12 mouse cellular contexts compared by ENCODE assay signal in genomic region chr1:51968994-51969393, GRCm38 (mm10). TPM values are rescaled to one million over a fixed set of nuclear protein-coding genes. Genes with fewer than 3 reads are reported as not detected.
A peak's percentile ranks its signal among the peaks of the same experiment; 100 is the strongest.
DNase-seq lines count a peak whose midpoint lies in the region; ATAC-seq and TF ChIP-seq lines count a peak whose summit lies in the region.
"Had no signal": no experiment of that assay in that cellular context is flagged by ENCODE, and none has a peak within 500 bp of the region (broad histone marks: within the 10 kb centered on the region; RNA-seq: fewer than 3 reads in every experiment).

No protein-coding gene starts in this region.

- peak; percentile 13 to 23 for DNase-seq in heart, postnatal 10 days
- peak; percentile 5 for DNase-seq in ovary, postnatal 14 days (ENCODE audit: low spot score)
- no peak for DNase-seq in ovary, postnatal 36 days (ENCODE audit: low spot score)
- peak; percentile 14 to 34 for DNase-seq in cerebellum, postnatal 36 days
- peak; percentile 29 for DNase-seq in stomach, postnatal 0 days (ENCODE audit: low spot score)
- DNase-seq in adrenal gland, postnatal 14 days = no peak
- DNase-seq: kidney, adult 2 months; layer of hippocampus, postnatal 36 days; liver, embryonic 13.5 days had no signal

- no peaks in the 10 kb centered on the region for H3K27me3 ChIP-seq in heart, embryonic 12.5 days (replicated peaks)
- no peaks in the 10 kb centered on the region for H3K27me3 ChIP-seq in stomach, postnatal 0 days (ENCODE audit: control insufficient read depth, insufficient read depth, low read length)
- H3K27me3 ChIP-seq: liver, embryonic 13.5 days; midbrain, embryonic 12.5 days had no signal

- intact Hi-C loops in heart, postnatal 10 days (cut with DNase I) = no loop called here

- no peak overlapping the region for H3K9ac ChIP-seq in heart, embryonic 12.5 days
- no peak overlapping the region for H3K9ac ChIP-seq in stomach, postnatal 0 days (ENCODE audit: low read length)
- H3K9ac ChIP-seq: liver, embryonic 13.5 days; midbrain, embryonic 12.5 days had no signal

- no peak for TF ChIP-seq CTCF in stomach, postnatal 0 days (IDR thresholded peaks at IDR 0.05; ENCODE audit: low read depth)

- no peak overlapping the region for H3K4me3 ChIP-seq in heart, embryonic 12.5 days
- no peak overlapping the region for H3K4me3 ChIP-seq in stomach, postnatal 0 days (ENCODE audit: low read depth, low read length)
- H3K4me3 ChIP-seq: liver, embryonic 13.5 days; midbrain, embryonic 12.5 days had no signal

- H3K27ac ChIP-seq in heart, embryonic 12.5 days (ENCODE audit: poor library complexity, severe bottlenecking) = no peak overlapping the region
- H3K27ac ChIP-seq in stomach, postnatal 0 days (replicated peaks) = no peak overlapping the region
- H3K27ac ChIP-seq: liver, embryonic 13.5 days; midbrain, embryonic 12.5 days had no signal

- no peaks in the 10 kb centered on the region for H3K36me3 ChIP-seq in heart, embryonic 12.5 days
- no peaks in the 10 kb centered on the region for H3K36me3 ChIP-seq in stomach, postnatal 0 days (ENCODE audit: control insufficient read depth, insufficient read depth, low read length)
- H3K36me3 ChIP-seq: liver, embryonic 13.5 days; midbrain, embryonic 12.5 days had no signal

- no peak for TF ChIP-seq EP300 in stomach, postnatal 0 days (optimal IDR thresholded peaks at IDR 0.05)

- WGBS in heart, embryonic 12.5 days = 25% methylated on average over 1 of the region's 1 CpGs
- WGBS in stomach, postnatal 0 days = 4% methylated on average over 1 of the region's 1 CpGs

- H3K9me3 ChIP-seq in heart, embryonic 12.5 days (replicated peaks) = no peaks in the 10 kb centered on the region
- H3K9me3 ChIP-seq in stomach, postnatal 0 days (ENCODE audit: control insufficient read depth, low read length) = no peaks in the 10 kb centered on the region
- H3K9me3 ChIP-seq: liver, embryonic 13.5 days; midbrain, embryonic 12.5 days had no signal

- H3K4me2 ChIP-seq in heart, embryonic 12.5 days = no peak overlapping the region
- H3K4me2 ChIP-seq in stomach, postnatal 0 days (replicated peaks; ENCODE audit: low read depth) = no peak overlapping the region
- H3K4me2 ChIP-seq: liver, embryonic 13.5 days; midbrain, embryonic 12.5 days had no signal

- ATAC-seq in heart, embryonic 12.5 days (ENCODE audit: insufficient number of reproducible peaks, low FRiP score) = no peak
- ATAC-seq in stomach, postnatal 0 days (ENCODE audit: low FRiP score, low TSS enrichment) = 0 out of 2 replicates have a peak, but pooled peaks have one; percentile 26
- ATAC-seq: CD4-positive, CD25-positive, alpha-beta regulatory T cell, adult 4 months had no signal

- H3K4me1 ChIP-seq in heart, embryonic 12.5 days (replicated peaks) = peaks cover 5% of the 10 kb centered on the region
- H3K4me1 ChIP-seq in stomach, postnatal 0 days (replicated peaks; ENCODE audit: control insufficient read depth, insufficient read depth) = 0 out of 2 replicates have a peak, but pooled peaks cover 3% of the 10 kb centered on the region
- H3K4me1 ChIP-seq: liver, embryonic 13.5 days had no signal

RNA-seq across cellular contexts. Expression of gene Stat4, which starts 18.0 kb away (rescaled TPM):
- total RNA-seq in heart, postnatal 10 days (2021) = under 1 TPM; 0.12 to 0.24 TPM
- 2.6 and 3.5 TPM in 2 replicates for polyA plus RNA-seq in heart, embryonic 12.5 days (2016; fragmentation: Nextera tagmentation; extraction: Ambion mirVana)
- polyA plus RNA-seq in stomach, postnatal 0 days (2015; fragmentation: Nextera tagmentation; extraction: Ambion mirVana) = 0.46 and 0.51 TPM in 2 replicates
- 0.85 and 4.9 TPM in 2 replicates for total RNA-seq in adrenal gland, postnatal 14 days (2021)

RNA-seq across cellular contexts. Expression of gene Myo1b, which starts 53.1 kb away (rescaled TPM):
- 10 to 100 TPM; 62.5 to 74.8 TPM for total RNA-seq in heart, postnatal 10 days (2021)
- 36.5 and 38.1 TPM in 2 replicates for polyA plus RNA-seq in heart, embryonic 12.5 days (2016; fragmentation: Nextera tagmentation; extraction: Ambion mirVana)
- 31.7 and 38.3 TPM in 2 replicates for polyA plus RNA-seq in stomach, postnatal 0 days (2015; fragmentation: Nextera tagmentation; extraction: Ambion mirVana)
- 88.4 and 101 TPM in 2 replicates for total RNA-seq in adrenal gland, postnatal 14 days (2021)

Comparison
In these comparisons a context has a peak if more than half of its experiments do, and no peak if none do; other contexts are left out.
1. DNase-seq: peak in heart, postnatal 10 days (2 of 2), ovary, postnatal 14 days (single experiment), cerebellum, postnatal 36 days (2 of 2) and stomach, postnatal 0 days (single experiment); none in ovary, postnatal 36 days (single experiment) and adrenal gland, postnatal 14 days (single experiment).